8 mouse cellular contexts compared by ENCODE assay signal in the genomic region with DNA sequence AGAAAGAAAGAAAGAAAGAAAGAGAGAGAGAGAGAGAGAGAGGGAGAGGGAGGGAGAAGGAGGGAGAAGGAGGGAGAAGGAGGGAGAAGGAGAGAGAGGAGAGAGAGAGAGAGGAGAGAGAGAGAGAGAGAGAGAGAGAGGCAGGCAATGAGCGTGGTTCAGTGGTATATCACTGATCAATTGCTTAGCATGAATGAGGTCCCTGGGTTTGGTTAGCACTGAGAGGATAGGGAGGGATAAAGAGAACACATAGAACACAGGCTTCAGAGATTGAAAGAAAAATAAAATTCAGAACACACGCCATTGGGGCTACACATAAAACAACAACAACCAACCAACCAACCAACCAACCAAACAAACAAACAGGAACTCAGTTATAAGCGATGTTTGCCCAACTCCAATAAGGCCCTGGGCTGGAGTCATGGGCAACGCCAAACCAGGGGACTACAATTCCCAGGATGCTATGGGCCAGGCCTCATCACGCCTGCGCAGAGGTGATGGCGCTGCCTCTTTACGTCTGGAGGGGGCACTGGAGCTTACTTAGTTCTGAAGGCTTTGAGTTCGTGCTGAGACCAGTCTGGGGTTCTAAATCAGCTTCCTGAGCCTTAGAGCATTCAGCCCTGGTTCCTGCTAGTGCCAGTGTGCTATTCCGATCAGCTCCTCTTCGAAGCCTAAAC. TPM values are rescaled to one million over a fixed set of nuclear protein-coding genes. Genes with fewer than 3 reads are reported as not detected.
A peak's percentile ranks its signal among the peaks of the same experiment; 100 is the strongest.
DNase-seq lines count a peak whose midpoint lies in the region; ATAC-seq and TF ChIP-seq lines count a peak whose summit lies in the region.

No protein-coding gene starts in this region.

- peak overlapping the region; percentile 54 for H3K4me2 ChIP-seq in forebrain, embryonic 13.5 days
- peak overlapping the region; percentile 62 for H3K4me2 ChIP-seq in liver, embryonic 16.5 days (ENCODE audit: low read depth, low read length)
- peak overlapping the region; percentile 52 for H3K4me2 ChIP-seq in neural tube, embryonic 13.5 days

- intact Hi-C loops in heart, postnatal 10 days (cut with DNase I), result no loop called here

- peak overlapping the region; percentile 56 for H3K9ac ChIP-seq in forebrain, embryonic 13.5 days
- peak overlapping the region; percentile 59 for H3K9ac ChIP-seq in liver, embryonic 16.5 days (ENCODE audit: low read depth, low read length)
- peak overlapping the region; percentile 55; the same call in 1 of the 2 replicates for H3K9ac ChIP-seq in neural tube, embryonic 13.5 days

- H3K4me1 ChIP-seq in E14TG2a.4 (replicated peaks; ENCODE audit: low read depth, low read length), result peaks cover 13% of the 10 kb centered on the region
- H3K4me1 ChIP-seq in forebrain, embryonic 13.5 days, result no peaks in the 10 kb centered on the region
- peaks cover 4% of the 10 kb centered on the region; the same call in 1 of the 2 replicates for H3K4me1 ChIP-seq in liver, embryonic 16.5 days (ENCODE audit: control insufficient read depth, low read depth, low read length)
- H3K4me1 ChIP-seq in neural tube, embryonic 13.5 days (replicated peaks), result no peaks in the 10 kb centered on the region

- TF ChIP-seq CTCF in E14TG2a.4 (conservative IDR thresholded peaks at IDR 0.05; ENCODE audit: low read length), result peak; percentile 28; the same call in 1 of the 2 replicates

- H3K9me3 ChIP-seq in E14TG2a.4 (ENCODE audit: low read length), result no peaks in the 10 kb centered on the region
- no peaks in the 10 kb centered on the region for H3K9me3 ChIP-seq in forebrain, embryonic 13.5 days (replicated peaks)
- H3K9me3 ChIP-seq in liver, embryonic 16.5 days (replicated peaks; ENCODE audit: control insufficient read depth, low read length), result no peaks in the 10 kb centered on the region
- no peaks in the 10 kb centered on the region for H3K9me3 ChIP-seq in neural tube, embryonic 13.5 days

- 17% methylated on average over 11 of the region's 11 CpGs for WGBS in forebrain, embryonic 13.5 days
- 12% methylated on average over 11 of the region's 11 CpGs for WGBS in liver, embryonic 16.5 days (ENCODE audit: insufficient replicate concordance)
- WGBS in neural tube, embryonic 13.5 days, result 18% methylated on average over 11 of the region's 11 CpGs

- peaks cover 7% of the 10 kb centered on the region; the same call in 1 of the 2 replicates for H3K27me3 ChIP-seq in E14TG2a.4 (ENCODE audit: insufficient read depth, low read length)
- no peaks in the 10 kb centered on the region for H3K27me3 ChIP-seq in forebrain, embryonic 13.5 days
- H3K27me3 ChIP-seq in liver, embryonic 16.5 days (ENCODE audit: control insufficient read depth, insufficient read depth, low read depth, low read length), result no peaks in the 10 kb centered on the region
- no peaks in the 10 kb centered on the region for H3K27me3 ChIP-seq in neural tube, embryonic 13.5 days

- peak; percentile 98 for ATAC-seq in cerebellum, adult (ENCODE audit: insufficient number of reproducible peaks, low FRiP score, low TSS enrichment)
- ATAC-seq in forebrain, embryonic 13.5 days, result peak; percentile 98
- peak; percentile 93 for ATAC-seq in liver, embryonic 16.5 days (ENCODE audit: low read depth)
- ATAC-seq in neural tube, embryonic 13.5 days (ENCODE audit: low read depth), result peak; percentile 96

- H3K4me3 ChIP-seq in E14TG2a.4 (replicated peaks; ENCODE audit: low read length), result peak overlapping the region; percentile 74
- H3K4me3 ChIP-seq in forebrain, embryonic 13.5 days, result peak overlapping the region; percentile 33
- H3K4me3 ChIP-seq in liver, embryonic 16.5 days (ENCODE audit: low read depth, low read length), result peak overlapping the region; percentile 54
- H3K4me3 ChIP-seq in neural tube, embryonic 13.5 days, result peak overlapping the region; percentile 29

- H3K36me3 ChIP-seq in E14TG2a.4 (ENCODE audit: insufficient read depth, low read length), result no peaks in the 10 kb centered on the region
- no peaks in the 10 kb centered on the region for H3K36me3 ChIP-seq in forebrain, embryonic 13.5 days (ENCODE audit: poor library complexity, severe bottlenecking)
- H3K36me3 ChIP-seq in liver, embryonic 16.5 days (ENCODE audit: control insufficient read depth, insufficient read depth), result no peaks in the 10 kb centered on the region
- H3K36me3 ChIP-seq in neural tube, embryonic 13.5 days, result no peaks in the 10 kb centered on the region

- peak; percentile 91 to 93 for DNase-seq in heart, postnatal 10 days
- peak; percentile 89 to 92 for DNase-seq in kidney, postnatal 4 days
- peak; percentile 79 for DNase-seq in telencephalon, adult 2 months (ENCODE audit: low read depth, low spot score)

- no peak overlapping the region for H3K27ac ChIP-seq in forebrain, embryonic 13.5 days
- no peak overlapping the region for H3K27ac ChIP-seq in liver, embryonic 16.5 days (ENCODE audit: low read length)
- H3K27ac ChIP-seq in neural tube, embryonic 13.5 days (replicated peaks), result no peak overlapping the region

RNA-seq across cellular contexts. Expression of a gene that starts 5.5 kb away (rescaled TPM):
- polyA plus RNA-seq in forebrain, embryonic 13.5 days (2015; fragmentation: Nextera tagmentation; extraction: Ambion mirVana), result not detected in 2 replicates
- under 1 TPM in 1 of 2 experiments, not detected in 1; 0.38 TPM for total RNA-seq in heart, postnatal 10 days (2021)
- polyA plus RNA-seq in liver, embryonic 16.5 days (2015; fragmentation: Nextera tagmentation; extraction: Ambion mirVana), result 0.21 and 0.27 TPM in 2 replicates
- polyA plus RNA-seq in neural tube, embryonic 13.5 days (2015; fragmentation: Nextera tagmentation; extraction: Ambion mirVana), result not detected in 2 replicates

RNA-seq across cellular contexts. Expression of a gene that starts 14.7 kb away (rescaled TPM):
- polyA plus RNA-seq in forebrain, embryonic 13.5 days (2015; fragmentation: Nextera tagmentation; extraction: Ambion mirVana), result 51.1 and 52.0 TPM in 2 replicates
- 10 to 100 TPM; 26.1 to 27.3 TPM for total RNA-seq in heart, postnatal 10 days (2021)
- 35.2 and 37.0 TPM in 2 replicates for polyA plus RNA-seq in liver, embryonic 16.5 days (2015; fragmentation: Nextera tagmentation; extraction: Ambion mirVana)
- 65.5 and 73.1 TPM in 2 replicates for polyA plus RNA-seq in neural tube, embryonic 13.5 days (2015; fragmentation: Nextera tagmentation; extraction: Ambion mirVana)

RNA-seq across cellular contexts. Expression of a gene that starts 21.5 kb away (rescaled TPM):
- polyA plus RNA-seq in forebrain, embryonic 13.5 days (2015; fragmentation: Nextera tagmentation; extraction: Ambion mirVana), result 38.2 and 40.3 TPM in 2 replicates
- 1 to 10 TPM; 4.0 to 5.2 TPM for total RNA-seq in heart, postnatal 10 days (2021)
- 32.7 and 34.6 TPM in 2 replicates for polyA plus RNA-seq in liver, embryonic 16.5 days (2015; fragmentation: Nextera tagmentation; extraction: Ambion mirVana)
- polyA plus RNA-seq in neural tube, embryonic 13.5 days (2015; fragmentation: Nextera tagmentation; extraction: Ambion mirVana), result 10.0 and 10.4 TPM in 2 replicates

RNA-seq across cellular contexts. Expression of a gene that starts 23.6 kb away (rescaled TPM):
- polyA plus RNA-seq in forebrain, embryonic 13.5 days (2015; fragmentation: Nextera tagmentation; extraction: Ambion mirVana), result 3.9 and 4.0 TPM in 2 replicates
- total RNA-seq in heart, postnatal 10 days (2021), result under 1 TPM; 0.45 to 0.60 TPM
- polyA plus RNA-seq in liver, embryonic 16.5 days (2015; fragmentation: Nextera tagmentation; extraction: Ambion mirVana), result 1.6 and 1.7 TPM in 2 replicates
- 2.8 and 3.7 TPM in 2 replicates for polyA plus RNA-seq in neural tube, embryonic 13.5 days (2015; fragmentation: Nextera tagmentation; extraction: Ambion mirVana)

RNA-seq across cellular contexts. Expression of a gene that starts 28.8 kb away (rescaled TPM):
- 0.40 and 0.80 TPM in 2 replicates for polyA plus RNA-seq in forebrain, embryonic 13.5 days (2015; fragmentation: Nextera tagmentation; extraction: Ambion mirVana)
- under 1 TPM; 0.30 to 0.79 TPM for total RNA-seq in heart, postnatal 10 days (2021)
- 1.3 and 1.7 TPM in 2 replicates for polyA plus RNA-seq in liver, embryonic 16.5 days (2015; fragmentation: Nextera tagmentation; extraction: Ambion mirVana)
- polyA plus RNA-seq in neural tube, embryonic 13.5 days (2015; fragmentation: Nextera tagmentation; extraction: Ambion mirVana), result 0.33 and 0.56 TPM in 2 replicates
